Mouse (Mus musculus): ENCODE data around the gene Gpnmb.
A peak's percentile ranks its signal among the peaks of the same experiment; 100 is the strongest.

Gpnmb gene

DNA sequence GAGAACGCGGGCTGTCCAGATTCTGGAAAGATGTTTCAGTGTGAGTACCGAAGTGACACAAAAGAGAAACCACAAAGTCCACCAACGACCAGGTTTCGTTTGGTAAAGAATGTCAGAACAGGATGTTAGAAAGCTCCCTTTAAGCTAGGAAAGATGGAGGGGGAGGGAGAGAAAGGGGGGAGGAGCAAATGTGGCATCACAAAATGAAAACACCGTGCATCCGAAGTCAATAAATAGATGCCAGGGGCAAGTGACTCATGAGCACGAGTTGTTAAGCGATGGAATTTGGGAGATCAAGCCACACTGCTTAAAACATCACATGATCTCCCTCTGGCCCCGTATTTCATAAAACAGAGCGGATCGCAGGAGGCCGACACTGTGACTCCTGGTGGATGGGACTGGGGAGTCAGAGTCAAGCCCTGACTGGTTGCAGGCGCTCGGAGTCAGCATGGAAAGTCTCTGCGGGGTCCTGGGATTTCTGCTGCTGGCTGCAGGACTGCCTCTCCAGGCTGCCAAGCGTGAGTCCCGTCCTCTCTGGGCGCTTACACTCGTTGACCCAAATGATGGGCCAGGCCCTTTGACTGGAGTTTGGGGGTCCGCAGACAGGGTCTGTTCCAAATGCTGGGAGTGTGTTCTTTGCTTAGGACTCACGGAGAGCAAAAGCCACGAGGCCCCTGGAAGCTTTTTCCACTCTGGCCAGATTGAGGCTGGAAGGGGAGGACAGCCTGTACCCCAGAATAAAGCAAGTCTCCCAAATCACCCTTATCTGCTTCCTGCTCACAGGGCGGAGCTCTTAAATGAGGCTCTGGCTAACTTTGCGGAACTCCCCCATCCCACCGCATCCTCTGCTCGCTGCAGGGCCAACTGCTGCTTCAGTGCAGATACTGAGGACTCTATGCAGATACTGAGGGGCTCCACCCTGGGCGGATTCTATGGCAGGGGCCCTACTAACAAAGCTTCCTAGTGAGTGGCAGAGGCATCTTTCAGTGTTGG lies at the start of gene Gpnmb:
Gene Gpnmb, plus strand, starts transcription at position 272 of the 993 bp plus-strand sequence.
- DNase-seq (ENCODE audit: low spot score in 2 of 2), result no peak

DNA sequence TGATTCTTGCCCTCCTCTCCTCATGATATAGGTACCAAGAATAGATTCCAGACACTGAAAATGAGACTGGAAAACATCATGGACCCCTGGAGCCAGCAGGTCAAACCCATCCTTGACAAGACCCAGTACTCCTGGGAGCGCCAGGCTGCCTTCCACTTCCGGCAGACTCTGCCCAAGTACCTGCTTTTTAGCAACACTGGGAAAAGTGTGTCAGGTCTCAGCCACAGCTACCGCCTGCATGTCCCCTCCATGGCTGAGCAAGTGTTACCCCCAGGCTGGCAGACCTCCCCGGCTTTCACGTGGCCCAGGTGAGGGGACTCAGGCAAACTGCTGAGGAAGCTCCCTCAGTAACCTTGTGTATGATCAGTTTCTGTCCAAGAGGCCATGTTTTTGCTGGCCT lies 46.4 kb upstream of the Gpnmb start:
- no peak for DNase-seq (ENCODE audit: low spot score in 2 of 2)

DNA sequence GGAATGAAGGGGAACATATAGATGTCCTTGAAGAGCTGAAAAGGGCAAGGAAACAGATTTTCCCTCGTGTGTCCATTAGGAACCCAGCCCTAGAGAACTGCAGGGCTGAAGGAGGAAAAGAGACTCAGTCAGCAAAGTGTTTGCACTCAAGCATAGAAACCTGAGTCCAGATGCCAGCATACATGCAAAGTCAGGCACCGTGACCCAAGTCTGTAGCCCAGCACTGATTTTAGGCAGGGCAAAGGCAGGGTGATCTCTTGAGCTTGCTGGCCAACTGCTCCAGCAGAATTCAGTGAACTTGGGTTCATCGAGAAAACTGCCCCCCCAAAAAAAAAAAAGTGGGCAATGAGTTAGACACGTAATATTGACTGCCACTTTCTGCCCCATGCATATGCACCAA lies 44.4 kb upstream of the Gpnmb start:
- no peak for DNase-seq (ENCODE audit: low spot score in 2 of 2)

DNA sequence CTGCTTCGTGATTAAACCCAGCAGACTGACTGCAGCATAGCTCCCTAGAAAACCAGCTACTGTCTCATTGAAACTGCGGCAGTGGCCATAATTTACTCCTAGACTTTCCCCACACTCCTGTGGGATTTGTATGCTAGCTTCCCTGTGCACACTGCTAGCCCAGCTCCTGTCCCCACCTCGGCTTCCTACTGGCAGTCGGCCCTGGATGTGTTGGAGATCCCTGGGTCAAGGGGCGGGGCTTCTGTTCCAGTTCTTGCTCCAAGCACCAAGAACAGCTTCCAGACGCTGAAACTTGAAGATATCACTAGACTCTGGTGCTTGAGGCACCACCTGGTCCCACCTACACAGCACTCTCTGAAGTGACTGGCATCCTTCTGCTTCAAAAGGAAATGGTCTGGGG lies 38.2 kb upstream of the Gpnmb start:
- no peak for DNase-seq (ENCODE audit: low spot score in 2 of 2)

DNA sequence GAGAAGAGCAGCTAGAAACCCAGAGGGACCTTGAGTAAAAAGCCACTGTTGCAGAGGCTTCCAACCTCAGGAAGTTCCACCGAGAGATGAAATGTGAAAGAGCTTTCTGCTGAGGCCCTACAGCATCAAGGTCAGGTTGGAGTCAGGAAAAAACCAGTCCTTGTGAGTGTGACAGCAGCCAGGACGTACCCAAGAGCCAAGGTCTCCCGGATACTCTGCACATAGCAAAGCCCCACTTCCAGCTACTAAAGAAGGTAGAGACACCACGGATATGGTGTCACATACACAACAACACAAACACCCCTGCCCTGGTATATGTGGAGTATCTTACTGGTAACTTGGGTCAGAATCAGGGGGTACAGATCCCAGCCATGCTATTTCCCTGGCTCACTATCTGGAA lies 37.5 kb upstream of the Gpnmb start:
- DNase-seq (ENCODE audit: low spot score in 2 of 2), result no peak

DNA sequence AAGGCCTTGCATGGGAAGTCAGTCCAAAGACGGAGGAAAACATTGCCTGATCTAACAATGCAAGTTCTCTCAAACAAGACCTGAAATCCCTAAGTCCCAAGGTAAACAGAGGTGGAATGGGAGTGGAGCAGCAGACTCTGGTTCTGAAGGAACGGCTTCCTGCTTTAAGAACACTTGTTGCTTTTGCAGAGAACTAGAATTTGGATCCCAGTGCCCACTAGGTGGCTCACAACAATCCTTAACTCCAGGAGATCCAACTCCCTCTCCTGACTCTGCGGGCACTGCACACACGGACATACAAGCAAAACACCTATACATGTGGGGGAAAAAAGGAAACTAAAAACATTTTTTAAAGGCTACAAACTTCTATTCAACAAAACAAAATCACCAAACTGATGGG lies 33.0 kb upstream of the Gpnmb start:
- DNase-seq (ENCODE audit: low spot score in 2 of 2), result no peak

DNA sequence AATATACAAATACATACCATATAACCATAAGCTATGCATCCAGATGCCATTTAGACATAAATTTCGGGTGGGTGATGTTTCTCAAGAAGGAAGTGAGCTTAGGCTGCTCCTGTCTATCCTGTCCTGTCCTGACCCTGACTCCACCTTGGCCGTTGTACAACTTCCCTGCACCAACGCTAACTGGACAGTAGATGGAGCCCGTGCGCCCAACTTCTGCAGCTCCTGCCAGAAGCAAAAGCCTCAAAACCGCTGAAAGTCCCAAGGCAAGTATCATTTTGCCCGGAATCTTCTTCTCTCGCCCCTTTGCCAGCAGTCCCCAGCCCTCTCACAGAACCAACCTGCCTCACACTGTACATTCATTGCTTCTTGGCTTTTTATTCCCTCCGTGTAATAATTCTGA lies 28.4 kb upstream of the Gpnmb start:
- DNase-seq (ENCODE audit: low spot score in 2 of 2), result peak; percentile 42 to 53

DNA sequence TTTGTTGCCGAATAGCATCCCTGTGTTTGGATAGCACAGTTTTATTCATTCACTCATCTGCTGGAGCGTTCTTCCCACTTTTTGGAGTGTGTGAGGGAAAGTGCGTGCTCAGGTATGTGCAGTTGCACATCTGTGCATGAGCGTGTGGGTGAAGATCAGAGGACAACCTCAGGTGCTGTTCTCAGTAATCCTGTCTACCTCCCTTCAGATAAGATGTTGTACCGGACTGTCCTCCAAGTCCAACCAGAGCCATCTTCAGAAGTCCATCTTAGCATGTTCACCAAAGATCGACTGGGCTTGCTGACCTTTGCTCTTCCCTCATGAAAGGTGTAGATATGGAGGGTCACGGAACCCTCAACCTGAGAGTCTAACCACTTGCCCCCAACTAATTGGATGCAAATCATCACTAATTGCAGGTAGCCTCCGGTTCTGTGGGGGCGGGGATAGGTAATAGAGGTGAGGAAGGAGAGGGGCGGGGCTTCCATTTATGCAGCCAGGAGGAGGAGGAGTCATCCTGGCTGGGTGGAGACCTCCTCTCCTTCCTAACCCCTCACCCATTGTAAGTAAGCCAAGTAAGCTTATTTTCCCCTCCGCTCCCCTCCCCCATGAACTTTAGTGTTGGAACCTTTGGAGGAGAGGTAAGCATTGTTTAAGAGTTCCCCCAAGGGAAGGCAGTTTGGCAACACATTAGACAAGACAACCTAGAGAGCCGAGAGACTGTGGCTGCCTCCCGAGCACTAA lies 27.8 kb upstream of the Gpnmb start:
- DNase-seq (ENCODE audit: low spot score in 2 of 2), result no peak

DNA sequence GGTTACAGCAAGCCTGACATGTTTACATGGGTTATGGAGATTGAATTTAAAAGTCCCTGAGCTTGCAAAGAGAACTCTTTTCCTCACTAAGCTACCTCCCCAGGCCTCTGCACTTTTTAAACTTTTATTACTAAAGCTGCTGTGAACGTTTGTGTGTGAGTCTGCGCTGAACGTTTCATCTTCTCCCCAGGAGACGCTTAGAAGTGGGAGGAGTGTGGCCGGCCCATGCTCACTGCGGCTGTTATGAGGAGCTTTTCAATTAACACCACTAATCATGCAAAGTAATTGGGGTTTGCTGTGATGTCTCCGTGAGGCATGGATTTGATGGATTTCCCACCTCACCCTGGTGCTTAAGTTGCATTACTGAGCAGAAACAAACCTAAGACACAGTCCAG lies 27.2 kb upstream of the Gpnmb start:
- DNase-seq (ENCODE audit: low spot score in 2 of 2), result no peak

DNA sequence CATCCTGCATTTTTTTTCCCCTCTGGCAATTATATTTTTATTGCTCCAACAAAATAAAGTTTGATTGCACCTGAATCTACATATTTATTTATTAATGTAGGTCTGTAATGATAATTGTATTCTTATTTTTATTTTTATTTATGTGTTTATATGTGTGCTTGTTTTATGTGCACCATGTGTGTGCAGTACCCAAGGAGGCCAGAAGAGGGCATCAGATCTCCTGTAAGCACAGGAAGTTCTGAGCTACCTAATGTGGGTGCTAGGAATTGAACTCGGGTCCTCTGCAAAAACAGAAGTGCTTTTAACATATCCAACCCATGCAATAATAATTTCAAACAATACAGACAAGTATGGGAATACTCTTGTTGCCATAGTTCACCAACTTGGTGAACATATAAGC lies 26.7 kb upstream of the Gpnmb start:
- no peak for DNase-seq (ENCODE audit: low spot score in 2 of 2)

DNA sequence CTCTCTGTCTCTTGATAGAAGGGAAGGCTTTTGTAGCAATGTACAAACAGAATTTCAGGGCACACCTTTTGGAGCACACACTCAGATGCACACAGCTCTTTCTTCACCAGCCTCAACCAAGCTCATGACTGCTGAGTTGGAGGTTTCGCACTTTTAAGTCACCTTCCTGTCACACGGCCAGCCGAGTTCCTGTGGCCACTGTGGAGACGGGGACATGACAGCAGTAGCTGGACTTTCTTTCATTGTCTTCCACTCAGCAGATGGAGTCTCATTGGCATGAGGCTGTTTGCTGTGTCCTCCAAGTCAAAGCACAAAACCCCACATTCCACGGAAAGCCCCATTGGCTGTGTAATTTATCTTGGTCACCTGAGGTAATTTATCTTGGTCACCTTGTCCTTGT lies 25.2 kb upstream of the Gpnmb start:
- peak; percentile 28 to 55 for DNase-seq (ENCODE audit: low spot score in 2 of 2)

DNA sequence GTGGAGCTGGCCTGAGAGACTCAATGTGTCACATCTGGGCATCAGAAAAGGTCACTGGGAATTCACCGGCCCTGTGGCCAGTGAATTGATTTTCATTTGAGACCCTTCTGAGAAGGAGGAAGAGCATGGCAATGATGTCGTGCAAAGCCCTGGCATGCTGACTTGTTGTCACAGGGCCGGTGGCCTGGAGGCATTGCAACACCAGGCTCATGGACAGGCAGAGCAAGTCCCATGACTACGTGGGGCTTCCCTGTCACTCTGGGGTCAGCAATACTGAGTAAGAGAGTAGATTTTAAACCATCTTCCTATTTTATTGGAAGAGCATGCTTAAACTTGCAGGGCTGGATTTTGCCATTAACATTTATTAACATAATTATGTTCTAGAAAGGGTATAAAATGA lies 23.3 kb upstream of the Gpnmb start:
- no peak for DNase-seq (ENCODE audit: low spot score in 2 of 2)

DNA sequence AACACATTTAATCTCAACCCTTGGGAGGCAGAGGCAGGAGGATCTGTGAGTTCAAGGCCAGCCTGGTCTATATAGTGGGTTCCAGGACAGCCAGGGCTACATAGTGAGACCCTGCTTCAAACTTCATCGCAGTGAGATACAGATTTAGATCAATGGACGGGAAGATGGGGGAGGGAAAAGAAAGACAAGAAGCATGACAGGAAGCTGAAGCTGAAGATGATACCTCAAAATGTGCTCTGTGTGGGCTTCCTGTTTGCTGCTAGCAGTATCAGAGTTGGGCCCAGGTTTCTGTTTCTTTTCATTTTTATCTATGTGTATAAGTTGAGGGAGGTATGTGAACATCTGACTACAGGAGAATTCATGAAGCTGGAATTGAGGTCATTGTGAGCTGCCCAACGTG lies 22.9 kb upstream of the Gpnmb start:
- DNase-seq (ENCODE audit: low spot score in 2 of 2), result no peak

DNA sequence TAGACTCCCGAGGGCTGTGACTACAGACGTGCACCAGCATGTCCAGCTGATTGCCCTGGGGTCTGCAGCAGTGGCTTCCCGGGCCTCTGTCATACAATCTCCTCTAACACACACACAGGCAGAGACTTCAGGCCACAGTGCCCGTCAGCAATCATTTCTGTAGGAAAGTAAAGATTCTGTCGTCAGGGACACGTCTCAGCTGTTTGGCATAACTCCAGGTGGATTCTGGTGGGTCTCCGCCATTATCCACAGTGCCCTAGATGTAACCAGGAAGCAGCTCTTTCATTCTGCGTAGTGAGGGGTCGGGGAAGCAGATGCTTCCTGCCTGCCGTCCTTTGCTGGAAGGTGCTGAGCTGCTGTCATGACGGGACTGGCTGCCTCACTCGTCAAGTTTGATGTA lies 19.2 kb upstream of the Gpnmb start:
- no peak for DNase-seq (ENCODE audit: low spot score in 2 of 2)

DNA sequence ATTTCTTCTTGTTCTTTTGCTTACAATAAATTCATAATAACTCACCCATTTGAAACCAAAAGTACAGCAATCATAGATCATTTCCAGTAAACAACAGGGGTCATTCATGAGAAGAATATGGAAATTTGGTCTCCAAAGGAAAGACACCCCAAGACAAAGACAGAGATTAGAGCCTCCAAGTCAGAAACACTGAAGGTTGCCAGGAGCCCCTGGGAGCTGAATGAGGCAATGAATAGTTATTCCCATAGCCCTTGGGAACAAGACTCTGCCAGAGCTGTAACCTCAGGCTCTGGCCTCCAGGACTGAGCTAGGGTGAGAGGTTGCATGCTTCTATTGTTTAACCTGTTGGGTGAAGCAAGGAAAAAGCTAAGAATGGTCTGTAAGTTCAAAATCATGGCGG lies 17.0 kb upstream of the Gpnmb start:
- no peak for DNase-seq (ENCODE audit: low spot score in 2 of 2)

DNA sequence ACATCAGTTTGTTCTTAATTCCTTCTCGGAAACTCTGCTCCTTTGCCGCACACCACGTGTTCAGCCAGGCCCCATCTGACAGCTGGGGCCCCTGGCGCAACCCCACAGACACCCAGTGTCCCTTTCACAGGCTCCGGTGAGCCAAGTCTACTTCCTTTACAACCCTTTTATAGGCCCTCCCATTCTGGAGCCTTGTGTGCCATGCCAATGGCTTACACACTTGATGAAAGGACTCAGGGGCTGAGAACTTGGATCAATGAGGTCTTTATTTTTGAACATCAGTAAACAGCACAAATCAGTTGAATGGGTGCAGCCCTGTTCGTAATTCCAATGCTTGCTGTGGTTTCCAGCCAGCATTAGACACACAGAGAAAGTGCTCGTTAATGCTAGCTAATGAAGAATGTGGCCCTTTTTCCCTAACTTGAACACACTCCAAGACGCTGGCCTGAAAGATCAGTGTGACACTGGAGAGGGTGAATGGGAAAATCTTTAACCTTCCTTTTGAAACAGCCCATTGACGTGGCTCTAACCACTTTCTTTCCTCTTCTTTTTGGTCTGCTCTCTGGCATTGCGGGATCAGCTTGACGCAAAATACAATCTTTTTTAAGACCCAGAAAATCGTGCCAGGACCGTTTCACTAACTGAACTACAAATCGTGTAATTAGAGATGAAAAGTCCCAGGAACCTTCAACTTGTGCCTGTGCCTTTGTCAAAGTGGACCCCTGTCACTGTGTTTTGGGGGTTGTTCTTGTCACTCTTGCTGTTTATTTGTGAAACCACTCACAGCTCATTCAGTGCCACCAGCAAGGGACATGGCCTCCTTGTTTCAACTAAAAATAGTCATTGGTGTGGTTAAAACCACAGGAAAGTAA lies 15.0 kb upstream of the Gpnmb start:
- DNase-seq (ENCODE audit: low spot score in 2 of 2), result no peak

DNA sequence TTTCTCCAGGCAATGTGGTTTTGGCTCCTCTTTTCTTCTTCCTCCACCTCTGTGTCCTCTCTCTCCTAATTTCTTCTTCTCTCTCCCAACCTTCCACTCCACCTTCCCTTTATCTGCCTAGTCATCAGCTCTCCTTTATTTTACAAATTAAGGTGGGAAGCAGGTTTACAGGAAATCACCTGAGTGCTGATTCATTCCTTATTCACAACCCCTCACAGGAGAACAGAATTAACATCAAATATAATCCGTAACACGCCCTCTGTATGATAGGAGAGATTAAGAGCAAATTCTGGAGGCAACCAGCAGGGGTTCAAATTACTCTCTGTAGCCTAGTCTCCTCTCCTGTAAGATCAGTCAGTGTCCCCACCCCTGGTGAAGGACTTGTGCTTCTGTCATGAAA lies 14.0 kb upstream of the Gpnmb start:
- DNase-seq (ENCODE audit: low spot score in 2 of 2), result no peak

DNA sequence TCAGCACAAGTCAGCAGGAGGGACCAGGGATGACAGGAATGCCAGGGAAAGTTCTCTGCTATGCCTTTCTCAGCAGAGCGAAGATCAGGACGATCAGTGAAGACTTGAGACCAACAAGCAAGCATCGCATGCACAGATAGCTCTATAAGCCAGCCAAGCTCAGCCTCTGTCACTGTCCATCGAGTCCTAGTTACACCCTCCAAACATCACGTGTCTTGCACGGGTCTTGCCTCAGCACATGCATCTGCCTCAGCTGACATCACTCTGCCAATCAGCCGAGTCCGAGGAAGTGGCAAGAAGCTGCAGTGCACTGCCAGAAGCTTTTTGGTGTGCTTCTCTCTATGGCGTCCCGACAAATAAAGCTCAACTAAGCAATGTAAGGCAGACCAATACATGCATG lies 13.0 kb upstream of the Gpnmb start:
- no peak for DNase-seq (ENCODE audit: low spot score in 2 of 2)

DNA sequence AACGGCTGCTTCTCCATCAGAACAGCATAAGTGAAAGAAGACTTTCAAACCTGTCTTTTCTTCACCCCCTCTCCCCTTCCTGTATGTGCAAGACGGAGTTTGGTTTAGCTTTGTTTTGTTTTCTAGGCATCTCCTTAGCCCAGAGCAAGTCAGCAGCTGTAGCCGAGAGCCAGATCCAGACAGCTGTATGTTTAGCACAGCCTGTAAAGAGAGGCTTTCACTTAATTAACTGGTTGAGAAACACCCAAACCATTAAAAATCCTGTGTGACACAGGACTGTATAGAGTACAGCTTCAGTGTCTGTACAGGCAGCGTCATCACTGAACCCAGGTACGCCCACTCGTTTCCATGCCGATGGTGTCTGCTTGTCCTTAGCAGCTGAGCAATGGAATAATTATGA lies 11.1 kb upstream of the Gpnmb start:
- no peak for DNase-seq (ENCODE audit: low spot score in 2 of 2)

DNA sequence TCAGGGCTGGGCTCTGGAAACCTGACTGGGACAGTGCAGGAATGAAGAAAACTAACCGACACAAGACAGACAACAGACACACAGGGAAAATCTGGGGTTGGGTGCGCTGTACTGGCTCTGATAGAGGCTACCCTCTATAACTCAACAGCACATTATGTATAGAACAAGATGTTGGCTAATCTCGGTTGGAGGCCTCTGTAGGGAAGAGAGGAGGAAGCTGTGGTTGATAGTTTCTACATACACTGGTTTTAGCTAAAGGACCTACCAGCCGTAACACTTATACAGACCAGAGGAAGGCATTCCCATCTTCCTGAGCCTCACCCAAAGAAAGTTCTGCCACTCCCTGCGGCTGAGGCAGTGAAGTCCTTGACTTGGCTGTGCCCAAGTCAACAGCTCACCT lies 9.8 kb upstream of the Gpnmb start:
- no peak for DNase-seq (ENCODE audit: low spot score in 2 of 2)

DNA sequence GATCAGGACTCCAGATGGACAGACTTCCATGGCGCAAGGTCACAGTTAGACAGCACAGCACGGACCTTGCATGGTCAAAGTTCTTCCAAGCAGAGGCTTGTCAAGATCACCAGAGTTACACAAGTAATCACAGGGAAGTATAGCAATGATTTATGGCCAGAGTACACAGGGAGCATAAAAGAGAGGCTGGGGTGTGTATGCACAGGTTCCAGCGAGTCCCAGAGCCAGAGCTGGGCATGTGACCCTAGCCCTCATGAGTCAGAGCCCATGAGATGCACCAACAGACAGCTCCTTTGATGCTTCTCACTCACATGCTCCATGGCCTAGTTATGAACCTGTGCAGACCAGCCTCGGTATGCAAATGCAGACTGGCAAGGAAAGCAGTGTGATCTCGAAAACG lies 8.3 kb upstream of the Gpnmb start:
- no peak for DNase-seq (ENCODE audit: low spot score in 2 of 2)

DNA sequence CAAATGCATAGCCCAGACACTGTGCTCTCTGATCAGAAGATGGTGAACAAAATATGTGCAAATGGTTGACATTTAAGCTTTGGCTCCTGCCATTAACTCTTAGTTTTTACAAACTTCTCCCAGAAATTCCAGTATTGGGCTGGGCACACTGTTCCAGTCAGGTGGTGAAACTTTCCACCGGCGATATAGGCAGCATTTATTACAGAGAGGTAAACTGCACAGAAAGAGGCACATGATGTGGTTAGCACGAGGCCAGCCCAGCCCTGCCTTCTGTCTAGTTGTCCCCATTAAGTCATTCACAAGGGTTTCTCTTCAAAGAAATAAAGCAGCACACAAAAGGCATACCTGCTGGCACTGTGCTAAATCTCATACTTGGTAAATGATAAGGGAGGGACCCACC lies 7.6 kb upstream of the Gpnmb start:
- DNase-seq (ENCODE audit: low spot score in 2 of 2), result no peak

Measured in natural killer cell, adult 2 months (primary cell).